Mouse (Mus musculus) spleen, postnatal 10 days (tissue): ENCODE measurements around the gene Sec22a.

Experiments
- DNase-seq, 2 experiments: peaks; one replicate each; pipeline ENCODE4 v3.0.0; 2021 to 2022; ENCODE audit warnings: low spot score in 2 of 2

Gene Sec22a

GRCm38 (mm10) chr16:35363150-35364062, at the start of gene Sec22a:
Gene Sec22a (minus strand): TSS chr16:35363918.
- peak; percentile 78 to 92 for DNase-seq

GRCm38 (mm10) chr16:35406706-35407105, 43.0 kb upstream of the Sec22a start:
- DNase-seq = no peak

- no peak for DNase-seq
These were observed 42.4 kb upstream of the Sec22a start for GRCm38 (mm10) chr16:35406166-35406565.

GRCm38 (mm10) chr16:35405348-35406080, 41.8 kb upstream of the Sec22a start:
- no peak for DNase-seq

- DNase-seq = no peak
These were observed 41.1 kb upstream of the Sec22a start for GRCm38 (mm10) chr16:35404864-35405263.

GRCm38 (mm10) chr16:35403891-35404290, 40.2 kb upstream of the Sec22a start:
- DNase-seq = no peak

- no peak for DNase-seq
These were observed 39.6 kb upstream of the Sec22a start for GRCm38 (mm10) chr16:35403356-35403755.

GRCm38 (mm10) chr16:35392813-35393212, 29.1 kb upstream of the Sec22a start:
- no peak for DNase-seq

GRCm38 (mm10) chr16:35385654-35386053, 21.9 kb upstream of the Sec22a start:
- no peak for DNase-seq

GRCm38 (mm10) chr16:35380048-35380447, 16.3 kb upstream of the Sec22a start:
- no peak for DNase-seq

- DNase-seq = no peak
These were observed 15.6 kb upstream of the Sec22a start for GRCm38 (mm10) chr16:35379344-35379743.

GRCm38 (mm10) chr16:35364063-35364428, 328 bp upstream of the Sec22a start:
- no peak for DNase-seq

- no peak for DNase-seq
These were observed 1.5 kb downstream of the Sec22a start for GRCm38 (mm10) chr16:35362221-35362620.

GRCm38 (mm10) chr16:35360593-35360992, 3.1 kb downstream of the Sec22a start:
- DNase-seq = peak; percentile 41 to 82

- DNase-seq = no peak
These were observed 6.3 kb downstream of the Sec22a start for GRCm38 (mm10) chr16:35357449-35357848.

- no peak for DNase-seq
These were observed 33.3 kb downstream of the Sec22a start for GRCm38 (mm10) chr16:35330451-35330850.

GRCm38 (mm10) chr16:35319773-35320172, 43.9 kb downstream of the Sec22a start:
- DNase-seq = no peak

- DNase-seq = no peak
These were observed 44.4 kb downstream of the Sec22a start for GRCm38 (mm10) chr16:35319335-35319734.

GRCm38 (mm10) chr16:35318397-35318796, 45.3 kb downstream of the Sec22a start:
- DNase-seq = no peak

GRCm38 (mm10) chr16:35317460-35317859, 46.3 kb downstream of the Sec22a start:
- DNase-seq = no peak

GRCm38 (mm10) chr16:35316856-35317264, 46.9 kb downstream of the Sec22a start:
- DNase-seq = no peak

- DNase-seq = no peak
These were observed 48.2 kb downstream of the Sec22a start for GRCm38 (mm10) chr16:35315496-35315895.

- DNase-seq = no peak
These were observed 52.1 kb downstream of the Sec22a start for GRCm38 (mm10) chr16:35311586-35311985.
